Mouse (Mus musculus): ENCODE measurements around the gene Rasal1.

DNA sequence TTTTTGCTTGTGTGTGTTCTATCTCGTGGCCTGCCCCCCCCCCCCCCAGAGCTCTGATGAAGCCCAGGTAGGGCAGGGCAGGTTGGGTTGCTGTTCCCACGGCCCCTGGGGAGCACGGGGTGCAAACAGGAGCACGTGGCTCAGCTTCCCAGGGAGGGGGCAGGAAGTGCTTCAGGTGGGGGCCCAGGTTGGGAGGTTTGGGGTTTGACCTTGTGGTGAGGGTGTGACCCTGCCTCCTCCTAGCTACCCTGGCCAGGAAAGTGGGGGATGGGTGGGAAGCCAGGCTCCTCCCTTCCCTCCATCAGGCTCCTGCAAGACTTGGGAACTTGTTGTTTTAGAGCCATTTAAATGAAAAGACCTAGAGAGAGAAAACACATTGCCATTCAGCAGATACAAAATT lies 39.8 kb downstream of the Rasal1 start:
- TF ChIP-seq CTCF (IDR thresholded peaks at IDR 0.05), result no peak
- TF ChIP-seq EP300 (IDR thresholded peaks at IDR 0.05; ENCODE audit: insufficient read depth, low read depth, low read length), result no peak
- TF ChIP-seq POLR2A (IDR thresholded peaks at IDR 0.05; ENCODE audit: insufficient read depth, low read depth, low read length), result no peak

Measured in heart, adult 2 months (tissue).